Mouse (Mus musculus): Measurements from ENCODE around the gene Ccl24. TPM values are rescaled to one million over a fixed set of nuclear protein-coding genes. Genes with fewer than 3 reads are reported as not detected.

The Ccl24 gene
- polyA plus RNA-seq, 1 experiment from 2014 or later = 28.4 TPM

DNA sequence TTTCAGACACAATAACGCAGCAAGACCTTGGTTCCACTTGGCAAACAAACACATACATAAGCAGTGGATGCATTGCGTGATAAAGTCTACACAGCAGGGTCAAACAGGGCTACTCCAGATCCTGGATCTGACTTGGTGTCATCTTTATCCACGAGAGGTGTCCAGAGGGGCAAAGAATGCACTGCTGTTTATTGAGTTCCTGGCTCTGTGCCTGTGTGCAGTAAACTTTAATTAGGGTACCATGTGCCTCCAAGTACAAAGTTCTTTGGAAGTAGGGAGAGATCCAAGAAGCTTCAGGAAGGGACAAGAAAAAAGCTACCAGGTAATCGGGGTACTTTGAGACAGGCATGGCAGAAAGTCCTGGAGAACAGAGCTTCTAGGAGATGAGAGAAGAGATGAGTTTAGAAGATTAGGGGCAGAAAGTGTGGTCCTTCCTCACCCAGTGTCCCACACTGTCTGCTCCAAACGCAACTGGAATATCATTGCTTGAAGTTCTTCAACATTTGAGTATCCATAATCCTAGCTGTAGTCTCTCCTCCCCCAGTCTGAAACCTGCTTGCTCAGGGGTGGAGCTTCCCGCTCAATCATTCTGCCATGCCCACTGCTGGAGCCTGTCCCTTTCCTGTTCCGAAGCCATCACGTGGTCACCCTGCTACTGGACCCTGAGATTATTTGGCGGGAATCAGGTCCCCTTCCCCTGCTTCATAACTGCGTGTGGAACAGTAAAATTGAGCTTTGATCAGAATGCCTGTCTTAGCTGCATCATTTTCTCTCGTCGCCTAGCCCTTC is 17.3 kb upstream of the Ccl24 start:
- Histone ChIP-seq H3K27ac (ENCODE audit: low read depth) (no peak overlapping the region), H3K9ac (replicated peaks) (no peak overlapping the region), H3K9me3 (ENCODE audit: low read length) (no peaks in the 10 kb centered on the region; the same call in 1 of the 2 replicates), H3K4me3 (ENCODE audit: low read depth, low read length) (no peak overlapping the region), H3K4me1 (ENCODE audit: insufficient read depth) (no peaks in the 10 kb centered on the region), H3K4me2 (ENCODE audit: low read depth, low read length) (no peak overlapping the region), H3K36me3 (replicated peaks; ENCODE audit: insufficient read depth, low read length) (no peaks in the 10 kb centered on the region), H3K27me3 (ENCODE audit: insufficient read depth, low read length) (no peaks in the 10 kb centered on the region)
- WGBS (ENCODE audit: insufficient replicate concordance) = 64% methylated on average over 11 of the region's 12 CpGs
- TF ChIP-seq EP300 (IDR thresholded peaks at IDR 0.05; ENCODE audit: low read depth) = no peak
- TF ChIP-seq CTCF (IDR thresholded peaks at IDR 0.05; ENCODE audit: low read depth) = no peak
- no peak for ATAC-seq
- no peak for DNase-seq

DNA sequence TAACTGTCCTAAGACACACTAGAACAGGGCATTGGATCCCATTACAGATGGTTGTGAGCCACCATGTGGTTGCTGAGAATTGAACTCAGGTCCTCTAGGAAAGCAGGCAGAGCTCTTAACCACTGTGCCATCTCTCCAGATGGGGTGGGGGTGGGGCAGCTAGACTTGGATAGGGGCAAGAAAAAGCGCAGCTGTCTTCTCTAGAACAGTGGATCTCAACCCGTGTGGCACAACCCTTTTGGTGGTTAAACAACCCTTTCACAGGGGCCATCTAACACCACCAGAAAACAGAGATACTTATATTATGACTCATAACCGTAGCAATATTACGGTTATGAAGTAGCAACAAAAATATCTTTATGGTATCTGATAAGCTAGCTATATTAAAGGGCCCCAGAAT is 14.9 kb upstream of the Ccl24 start:
- H3K9me3 ChIP-seq (ENCODE audit: low read length) = no peaks in the 10 kb centered on the region; the same call in 1 of the 2 replicates
- no peak overlapping the region for H3K4me3 ChIP-seq (ENCODE audit: low read depth, low read length)
- no peaks in the 10 kb centered on the region for H3K4me1 ChIP-seq (ENCODE audit: insufficient read depth)
- TF ChIP-seq EP300 (IDR thresholded peaks at IDR 0.05; ENCODE audit: low read depth) (no peak), CTCF (IDR thresholded peaks at IDR 0.05; ENCODE audit: low read depth) (no peak)
- WGBS (ENCODE audit: insufficient replicate concordance) = 77% methylated on average over 4 of the region's 4 CpGs
- H3K36me3 ChIP-seq (replicated peaks; ENCODE audit: insufficient read depth, low read length) = no peaks in the 10 kb centered on the region
- H3K27ac ChIP-seq (ENCODE audit: low read depth) = no peak overlapping the region
- H3K9ac ChIP-seq (replicated peaks) = no peak overlapping the region
- DNase-seq (no peak), ATAC-seq (no peak)
- H3K27me3 ChIP-seq (ENCODE audit: insufficient read depth, low read length) = no peaks in the 10 kb centered on the region
- H3K4me2 ChIP-seq (ENCODE audit: low read depth, low read length) = no peak overlapping the region

- 82% methylated on average over 8 of the region's 8 CpGs for WGBS (ENCODE audit: insufficient replicate concordance)
- H3K9me3 ChIP-seq (ENCODE audit: low read length) = no peaks in the 10 kb centered on the region
- H3K36me3 ChIP-seq (replicated peaks; ENCODE audit: insufficient read depth, low read length) = no peaks in the 10 kb centered on the region
- no peaks in the 10 kb centered on the region for H3K4me1 ChIP-seq (ENCODE audit: insufficient read depth)
- H3K9ac ChIP-seq (replicated peaks) = no peak overlapping the region
- H3K27me3 ChIP-seq (ENCODE audit: insufficient read depth, low read length) = no peaks in the 10 kb centered on the region
- no peak for ATAC-seq
- H3K4me2 ChIP-seq (ENCODE audit: low read depth, low read length) = no peak overlapping the region
- no peak overlapping the region for H3K27ac ChIP-seq (ENCODE audit: low read depth)
- TF ChIP-seq EP300 (IDR thresholded peaks at IDR 0.05; ENCODE audit: low read depth) = no peak
- TF ChIP-seq CTCF (IDR thresholded peaks at IDR 0.05; ENCODE audit: low read depth) = no peak
- no peak overlapping the region for H3K4me3 ChIP-seq (ENCODE audit: low read depth, low read length)
- no peak for DNase-seq
These were observed 12.8 kb upstream of the Ccl24 start for GRCm38 (mm10) chr5:135585691-135586090.

- Histone ChIP-seq H3K4me2 (ENCODE audit: low read depth, low read length) (no peak overlapping the region), H3K9ac (replicated peaks) (no peak overlapping the region), H3K27me3 (ENCODE audit: insufficient read depth, low read length) (no peaks in the 10 kb centered on the region), H3K9me3 (ENCODE audit: low read length) (no peaks in the 10 kb centered on the region), H3K4me3 (ENCODE audit: low read depth, low read length) (no peak overlapping the region), H3K27ac (ENCODE audit: low read depth) (no peak overlapping the region), H3K36me3 (replicated peaks; ENCODE audit: insufficient read depth, low read length) (no peaks in the 10 kb centered on the region), H3K4me1 (ENCODE audit: insufficient read depth) (no peaks in the 10 kb centered on the region)
- TF ChIP-seq CTCF (IDR thresholded peaks at IDR 0.05; ENCODE audit: low read depth) (no peak), EP300 (IDR thresholded peaks at IDR 0.05; ENCODE audit: low read depth) (no peak)
- ATAC-seq = no peak
- whole genome bisulfite sequencing (ENCODE audit: insufficient replicate concordance) = 65% methylated on average over 4 of the region's 4 CpGs
- DNase-seq = no peak
These were observed 9.5 kb upstream of the Ccl24 start for GRCm38 (mm10) chr5:135582330-135582729.

DNA sequence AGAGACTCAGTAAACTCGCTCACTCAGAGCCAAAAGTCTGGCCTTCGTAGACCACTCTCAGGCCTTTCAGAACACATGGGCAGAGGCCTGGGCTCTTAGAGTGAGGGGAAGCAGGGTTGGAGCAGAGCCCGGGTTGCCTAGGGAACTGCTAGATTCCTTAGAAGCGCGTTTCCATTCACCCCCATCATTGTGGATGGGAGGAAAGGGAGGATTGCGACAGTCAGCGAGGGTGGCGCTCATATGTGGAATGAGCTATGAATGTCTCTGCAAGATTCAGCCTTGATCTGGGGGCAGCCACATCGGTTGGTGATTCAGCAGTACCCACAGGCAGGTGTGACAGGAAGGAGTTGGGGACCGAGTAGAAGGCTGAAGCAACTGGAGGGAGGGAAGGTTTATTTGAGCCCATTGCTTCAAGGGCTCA is 6.5 kb upstream of the Ccl24 start:
- H3K36me3 ChIP-seq (replicated peaks; ENCODE audit: insufficient read depth, low read length) = no peaks in the 10 kb centered on the region
- H3K27ac ChIP-seq (ENCODE audit: low read depth) = no peak overlapping the region
- WGBS (ENCODE audit: insufficient replicate concordance) = 81% methylated on average over 10 of the region's 10 CpGs
- no peaks in the 10 kb centered on the region for H3K4me1 ChIP-seq (ENCODE audit: insufficient read depth)
- H3K9ac ChIP-seq (replicated peaks) = no peak overlapping the region
- DNase-seq (peak; percentile 5), ATAC-seq (no peak)
- no peak overlapping the region for H3K4me3 ChIP-seq (ENCODE audit: low read depth, low read length)
- H3K27me3 ChIP-seq (ENCODE audit: insufficient read depth, low read length) = no peaks in the 10 kb centered on the region
- no peak overlapping the region for H3K4me2 ChIP-seq (ENCODE audit: low read depth, low read length)
- no peaks in the 10 kb centered on the region for H3K9me3 ChIP-seq (ENCODE audit: low read length)
- TF ChIP-seq CTCF (IDR thresholded peaks at IDR 0.05; ENCODE audit: low read depth) (no peak), EP300 (IDR thresholded peaks at IDR 0.05; ENCODE audit: low read depth) (no peak)

- Histone ChIP-seq H3K4me3 (ENCODE audit: low read depth, low read length) (no peak overlapping the region), H3K36me3 (replicated peaks; ENCODE audit: insufficient read depth, low read length) (no peaks in the 10 kb centered on the region), H3K4me2 (ENCODE audit: low read depth, low read length) (no peak overlapping the region), H3K9me3 (ENCODE audit: low read length) (no peaks in the 10 kb centered on the region), H3K27ac (ENCODE audit: low read depth) (no peak overlapping the region), H3K27me3 (ENCODE audit: insufficient read depth, low read length) (no peaks in the 10 kb centered on the region), H3K4me1 (ENCODE audit: insufficient read depth) (no peaks in the 10 kb centered on the region), H3K9ac (replicated peaks) (no peak overlapping the region)
- no peak for TF ChIP-seq EP300 (IDR thresholded peaks at IDR 0.05; ENCODE audit: low read depth)
- TF ChIP-seq CTCF (IDR thresholded peaks at IDR 0.05; ENCODE audit: low read depth) = no peak
- WGBS (ENCODE audit: insufficient replicate concordance) = 59% methylated on average over 4 of the region's 4 CpGs
- DNase-seq (no peak), ATAC-seq (no peak)
These were observed 3.2 kb upstream of the Ccl24 start for GRCm38 (mm10) chr5:135576055-135576454.

All from liver, postnatal 0 days (tissue).